Mouse (Mus musculus) hindlimb bud, embryonic 11.5 days (tissue): ENCODE measurements around the gene Hoxd4.

Experiments used
- DNase-seq: peaks from one replicate; pipeline ENCODE4 v3.0.0-alpha.2; 2012; ENCODE audit warnings: low read depth, low spot score; ENCODE audit errors: extremely low spot score

Hoxd4 gene

GRCm38 (mm10) chr2:74763976-74764375 lies 52.2 kb downstream of the Hoxd4 start:
- no peak for DNase-seq

GRCm38 (mm10) chr2:74774359-74774758 lies 62.6 kb downstream of the Hoxd4 start:
- DNase-seq: no peak

GRCm38 (mm10) chr2:74777536-74778275 lies 66.0 kb downstream of the Hoxd4 start:
- no peak for DNase-seq
